Mouse (Mus musculus): ENCODE measurements at regions not wholly inside any gene's neighbourhood (a gene's known extent, or its start where the extent isn't known, plus 50 kb on each side); places are given as distances from the start of the nearest gene placed in this dataset.

DNA sequence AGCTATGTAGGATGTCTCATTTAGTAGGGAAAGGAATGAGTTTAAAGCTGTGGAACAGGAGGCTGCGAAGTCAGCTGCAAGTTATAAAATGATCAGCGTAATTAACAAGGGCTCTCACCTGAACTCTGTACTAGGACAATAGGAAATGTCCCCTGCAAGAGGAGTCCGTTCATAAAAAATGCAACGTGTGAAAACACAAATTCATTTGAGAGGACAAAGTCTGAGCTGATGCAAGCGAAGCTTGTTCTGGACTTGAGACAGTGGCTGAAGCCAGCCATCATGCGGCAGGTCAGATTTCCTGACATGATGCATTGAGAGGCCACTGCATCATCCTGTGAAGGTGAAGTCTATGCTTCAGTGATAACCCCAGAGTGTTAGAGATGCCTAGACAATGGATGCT lies 232.5 kb downstream of the Dad1 start:
- TF ChIP-seq CTCF (IDR thresholded peaks at IDR 0.05; ENCODE audit: extremely low read depth, insufficient read depth, insufficient read length, insufficient replicate concordance), result no peak
- no peak for TF ChIP-seq POLR2A (IDR thresholded peaks at IDR 0.05; ENCODE audit: low read depth, low read length)

All from spleen, adult 2 months (tissue).